Mouse (Mus musculus): ENCODE measurements at regions not wholly inside any gene's neighbourhood (a gene's known extent, or its start where the extent isn't known, plus 50 kb on each side); places are given as distances from the start of the nearest gene placed in this dataset.

DNA sequence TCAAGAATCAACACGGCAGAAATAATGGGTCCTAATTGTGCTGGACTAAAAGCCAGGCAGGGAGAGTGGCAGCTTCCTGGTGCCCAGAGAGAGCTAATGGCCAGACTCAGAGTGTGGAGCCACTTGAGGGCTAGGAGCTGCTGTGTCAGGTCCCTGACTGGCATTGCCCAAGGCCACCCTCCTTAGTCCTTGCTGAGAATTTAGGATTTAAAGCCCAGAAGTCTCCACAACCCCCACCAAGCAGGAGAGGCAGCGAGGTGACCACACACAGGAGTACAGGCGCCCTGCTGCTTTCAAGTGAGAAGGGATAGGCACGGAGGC lies 133.7 kb downstream of the Tpra1 start:
- Histone ChIP-seq H3K9ac (ENCODE audit: low read depth, low read length) (no peak overlapping the region), H3K27me3 (replicated peaks; ENCODE audit: control insufficient read depth, insufficient read depth, low read length) (no peaks in the 10 kb centered on the region), H3K27ac (ENCODE audit: low read depth, low read length) (no peak overlapping the region), H3K4me3 (ENCODE audit: low read depth, low read length) (no peak overlapping the region), H3K4me2 (replicated peaks; ENCODE audit: low read depth) (no peak overlapping the region), H3K4me1 (replicated peaks; ENCODE audit: control insufficient read depth, insufficient read depth, low read length) (no peaks in the 10 kb centered on the region), H3K9me3 (ENCODE audit: control insufficient read depth) (no peaks in the 10 kb centered on the region), H3K36me3 (ENCODE audit: control insufficient read depth, insufficient read depth) (no peaks in the 10 kb centered on the region)
- ATAC-seq, result no peak
- no peak for TF ChIP-seq CTCF (IDR thresholded peaks at IDR 0.05; ENCODE audit: low read depth)
- 67% methylated on average over 4 of the region's 4 CpGs for WGBS

DNA sequence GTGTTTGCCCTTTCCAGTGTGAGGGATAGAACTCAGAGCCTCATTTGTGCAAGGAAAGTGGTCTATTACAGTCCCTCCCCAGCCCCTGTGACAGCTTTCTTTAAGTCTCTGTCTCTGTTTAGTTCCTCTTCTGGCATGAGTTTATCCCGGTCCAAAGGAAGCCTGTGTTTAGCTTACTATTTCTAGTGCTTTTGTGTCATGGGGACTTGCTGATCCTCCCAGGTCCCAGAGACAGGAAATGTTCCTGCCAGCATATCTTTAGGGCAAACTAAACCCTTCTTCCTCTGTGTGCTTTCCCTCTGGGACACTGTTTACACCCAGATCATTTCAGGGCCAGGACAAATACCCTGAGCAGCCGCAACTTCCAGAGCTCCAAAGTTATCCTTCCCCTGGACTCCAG lies 135.3 kb downstream of the Tpra1 start:
- no peak overlapping the region for H3K9ac ChIP-seq (ENCODE audit: low read depth, low read length)
- H3K9me3 ChIP-seq (ENCODE audit: control insufficient read depth), result no peaks in the 10 kb centered on the region
- H3K27ac ChIP-seq (ENCODE audit: low read depth, low read length), result no peak overlapping the region
- no peaks in the 10 kb centered on the region for H3K27me3 ChIP-seq (replicated peaks; ENCODE audit: control insufficient read depth, insufficient read depth, low read length)
- TF ChIP-seq CTCF (IDR thresholded peaks at IDR 0.05; ENCODE audit: low read depth), result no peak
- no peaks in the 10 kb centered on the region for H3K4me1 ChIP-seq (replicated peaks; ENCODE audit: control insufficient read depth, insufficient read depth, low read length)
- ATAC-seq, result no peak
- H3K4me2 ChIP-seq (replicated peaks; ENCODE audit: low read depth), result no peak overlapping the region
- 17% methylated on average over 2 of the region's 2 CpGs for WGBS
- H3K4me3 ChIP-seq (ENCODE audit: low read depth, low read length), result no peak overlapping the region
- H3K36me3 ChIP-seq (ENCODE audit: control insufficient read depth, insufficient read depth), result no peaks in the 10 kb centered on the region

DNA sequence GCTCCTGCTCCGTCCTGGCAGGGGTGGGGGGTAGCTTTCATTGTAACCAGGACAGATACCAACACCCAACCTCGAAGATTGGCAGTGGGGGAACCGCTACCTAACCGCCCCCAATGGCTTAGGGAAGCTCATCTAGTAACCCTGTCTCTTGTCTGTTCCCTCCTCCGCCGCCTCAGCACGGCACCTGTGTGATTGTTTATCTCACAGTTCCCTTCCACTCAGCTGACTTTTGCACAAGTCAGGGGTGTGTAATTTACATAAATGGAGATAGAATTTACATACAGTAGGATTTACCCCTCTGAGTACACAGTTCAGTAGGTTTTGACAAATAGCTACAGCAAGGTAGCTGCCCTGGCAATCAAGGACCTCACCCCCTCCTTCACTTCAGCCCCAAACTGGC lies 135.8 kb downstream of the Tpra1 start:
- Histone ChIP-seq H3K4me1 (replicated peaks; ENCODE audit: control insufficient read depth, insufficient read depth, low read length) (no peaks in the 10 kb centered on the region), H3K27ac (ENCODE audit: low read depth, low read length) (no peak overlapping the region), H3K4me2 (replicated peaks; ENCODE audit: low read depth) (no peak overlapping the region), H3K27me3 (replicated peaks; ENCODE audit: control insufficient read depth, insufficient read depth, low read length) (no peaks in the 10 kb centered on the region), H3K36me3 (ENCODE audit: control insufficient read depth, insufficient read depth) (no peaks in the 10 kb centered on the region), H3K9ac (ENCODE audit: low read depth, low read length) (no peak overlapping the region), H3K4me3 (ENCODE audit: low read depth, low read length) (no peak overlapping the region), H3K9me3 (ENCODE audit: control insufficient read depth) (no peaks in the 10 kb centered on the region)
- TF ChIP-seq CTCF (IDR thresholded peaks at IDR 0.05; ENCODE audit: low read depth), result no peak
- 42% methylated on average over 7 of the region's 7 CpGs for WGBS
- ATAC-seq, result no peak

DNA sequence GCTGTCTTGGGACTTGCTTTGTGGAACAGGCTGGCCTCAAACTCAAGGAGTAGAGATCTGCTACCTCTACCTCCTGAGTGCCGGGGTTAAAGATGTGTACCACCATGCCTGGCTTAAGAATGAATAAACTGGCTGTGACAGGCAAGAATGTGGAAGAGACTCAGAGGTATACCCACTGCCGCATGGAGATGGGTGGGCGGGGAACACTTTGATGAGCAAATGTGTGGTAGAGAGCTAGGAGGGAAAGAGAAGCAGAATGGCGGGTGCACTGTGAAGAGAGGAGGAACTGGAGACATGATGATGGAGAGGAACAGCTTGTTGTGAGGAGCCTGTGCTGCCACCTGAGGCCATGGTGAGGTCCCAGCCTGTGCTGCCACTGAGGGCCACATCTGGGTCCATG lies 138.9 kb downstream of the Tpra1 start:
- H3K9ac ChIP-seq (ENCODE audit: low read depth, low read length), result no peak overlapping the region
- H3K27me3 ChIP-seq (replicated peaks; ENCODE audit: control insufficient read depth, insufficient read depth, low read length), result no peaks in the 10 kb centered on the region
- ATAC-seq, result no peak
- no peak overlapping the region for H3K4me3 ChIP-seq (ENCODE audit: low read depth, low read length)
- no peak overlapping the region for H3K27ac ChIP-seq (ENCODE audit: low read depth, low read length)
- H3K36me3 ChIP-seq (ENCODE audit: control insufficient read depth, insufficient read depth), result no peaks in the 10 kb centered on the region
- no peak overlapping the region for H3K4me2 ChIP-seq (replicated peaks; ENCODE audit: low read depth)
- H3K9me3 ChIP-seq (ENCODE audit: control insufficient read depth), result no peaks in the 10 kb centered on the region
- H3K4me1 ChIP-seq (replicated peaks; ENCODE audit: control insufficient read depth, insufficient read depth, low read length), result no peaks in the 10 kb centered on the region
- 79% methylated on average over 4 of the region's 4 CpGs for WGBS
- no peak for TF ChIP-seq CTCF (IDR thresholded peaks at IDR 0.05; ENCODE audit: low read depth)

DNA sequence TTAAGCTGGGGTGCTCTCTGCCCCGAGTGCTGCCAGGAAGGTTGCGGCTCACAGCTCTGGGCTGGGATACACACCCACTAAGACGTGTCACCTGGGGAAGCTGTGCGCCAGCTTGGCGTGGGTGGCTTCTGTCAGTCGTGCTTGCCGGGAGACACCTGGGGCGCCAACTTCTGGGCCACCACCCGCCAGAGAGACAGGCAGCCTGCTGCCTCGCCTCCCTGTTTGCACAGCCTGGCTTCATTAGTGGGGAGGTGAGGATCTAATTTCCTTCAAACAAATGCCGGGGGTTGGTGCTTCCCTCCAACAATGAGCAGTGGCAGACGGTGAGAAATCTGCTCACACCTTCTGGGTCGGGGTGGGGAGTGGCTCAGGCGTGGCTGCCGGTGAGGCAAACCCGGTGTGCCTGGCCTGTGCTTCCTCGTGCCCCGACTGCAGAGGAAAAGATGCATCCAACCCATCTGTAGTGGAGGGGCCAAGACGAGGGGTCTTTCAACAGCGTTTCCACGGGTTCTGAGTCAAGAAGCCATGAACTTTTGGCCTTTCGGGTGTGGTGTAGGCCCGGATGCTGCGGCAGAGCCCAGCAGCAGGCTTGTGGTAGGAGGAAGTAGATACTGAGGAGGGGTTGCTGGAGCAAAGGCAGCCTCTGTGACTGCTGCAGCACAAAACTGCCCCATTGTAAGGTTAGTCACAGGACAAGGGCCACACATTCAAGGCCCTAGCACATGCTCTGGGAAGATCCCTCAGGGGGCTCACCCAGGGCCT lies 140.6 kb downstream of the Tpra1 start:
- H3K27me3 ChIP-seq (replicated peaks; ENCODE audit: control insufficient read depth, insufficient read depth, low read length), result no peaks in the 10 kb centered on the region
- no peaks in the 10 kb centered on the region for H3K36me3 ChIP-seq (ENCODE audit: control insufficient read depth, insufficient read depth)
- no peak for TF ChIP-seq CTCF (IDR thresholded peaks at IDR 0.05; ENCODE audit: low read depth)
- WGBS, result 24% methylated on average over 24 of the region's 24 CpGs
- H3K9ac ChIP-seq (ENCODE audit: low read depth, low read length), result no peak overlapping the region
- no peaks in the 10 kb centered on the region for H3K4me1 ChIP-seq (replicated peaks; ENCODE audit: control insufficient read depth, insufficient read depth, low read length)
- no peak overlapping the region for H3K27ac ChIP-seq (ENCODE audit: low read depth, low read length)
- no peak overlapping the region for H3K4me2 ChIP-seq (replicated peaks; ENCODE audit: low read depth)
- H3K4me3 ChIP-seq (ENCODE audit: low read depth, low read length), result no peak overlapping the region
- H3K9me3 ChIP-seq (ENCODE audit: control insufficient read depth), result peaks cover 5% of the 10 kb centered on the region; the same call in 1 of the 2 replicates
- ATAC-seq, result no peak

DNA sequence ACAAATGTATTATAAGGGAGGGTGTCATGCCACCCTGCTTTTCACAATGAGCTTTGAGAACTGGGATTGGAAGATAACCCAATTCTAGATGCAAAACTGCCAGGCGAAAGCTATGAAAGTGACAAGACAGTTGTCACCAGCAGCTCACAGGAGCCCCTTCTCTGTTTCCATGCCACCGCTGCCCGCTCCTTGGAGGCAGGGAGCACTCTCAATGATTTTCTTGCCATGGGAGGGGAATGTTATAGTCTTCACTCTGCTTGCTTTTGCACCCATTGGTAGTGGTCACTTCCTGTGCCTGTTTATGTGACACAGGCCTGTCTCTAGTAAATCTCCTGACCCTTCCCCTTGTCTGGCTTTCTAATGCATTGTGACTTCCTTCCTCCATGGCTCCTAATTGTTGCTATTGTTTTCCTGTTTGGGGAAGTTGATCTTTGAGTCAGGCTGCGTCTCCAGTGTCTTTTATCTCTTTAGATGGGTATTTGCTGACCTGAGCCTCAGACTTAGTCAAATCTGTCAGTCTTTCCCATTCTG lies 143.4 kb downstream of the Tpra1 start:
- Histone ChIP-seq H3K4me2 (replicated peaks; ENCODE audit: low read depth) (no peak overlapping the region), H3K27ac (ENCODE audit: low read depth, low read length) (no peak overlapping the region), H3K9me3 (ENCODE audit: control insufficient read depth) (peaks cover 5% of the 10 kb centered on the region; the same call in 1 of the 2 replicates), H3K4me1 (replicated peaks; ENCODE audit: control insufficient read depth, insufficient read depth, low read length) (no peaks in the 10 kb centered on the region), H3K36me3 (ENCODE audit: control insufficient read depth, insufficient read depth) (no peaks in the 10 kb centered on the region), H3K27me3 (replicated peaks; ENCODE audit: control insufficient read depth, insufficient read depth, low read length) (no peaks in the 10 kb centered on the region), H3K9ac (ENCODE audit: low read depth, low read length) (no peak overlapping the region), H3K4me3 (ENCODE audit: low read depth, low read length) (no peak overlapping the region)
- no peak for ATAC-seq
- 67% methylated on average over 4 of the region's 4 CpGs for WGBS
- no peak for TF ChIP-seq CTCF (IDR thresholded peaks at IDR 0.05; ENCODE audit: low read depth)
